Mouse (Mus musculus): Measurements from ENCODE around the gene Asb16. TPM values are rescaled to one million over a fixed set of nuclear protein-coding genes. Genes with fewer than 3 reads are reported as not detected.
A peak's percentile ranks its signal among the peaks of the same experiment; 100 is the strongest.

The Asb16 gene
- polyA plus RNA-seq, 1 experiment from 2014 or later: not detected

DNA sequence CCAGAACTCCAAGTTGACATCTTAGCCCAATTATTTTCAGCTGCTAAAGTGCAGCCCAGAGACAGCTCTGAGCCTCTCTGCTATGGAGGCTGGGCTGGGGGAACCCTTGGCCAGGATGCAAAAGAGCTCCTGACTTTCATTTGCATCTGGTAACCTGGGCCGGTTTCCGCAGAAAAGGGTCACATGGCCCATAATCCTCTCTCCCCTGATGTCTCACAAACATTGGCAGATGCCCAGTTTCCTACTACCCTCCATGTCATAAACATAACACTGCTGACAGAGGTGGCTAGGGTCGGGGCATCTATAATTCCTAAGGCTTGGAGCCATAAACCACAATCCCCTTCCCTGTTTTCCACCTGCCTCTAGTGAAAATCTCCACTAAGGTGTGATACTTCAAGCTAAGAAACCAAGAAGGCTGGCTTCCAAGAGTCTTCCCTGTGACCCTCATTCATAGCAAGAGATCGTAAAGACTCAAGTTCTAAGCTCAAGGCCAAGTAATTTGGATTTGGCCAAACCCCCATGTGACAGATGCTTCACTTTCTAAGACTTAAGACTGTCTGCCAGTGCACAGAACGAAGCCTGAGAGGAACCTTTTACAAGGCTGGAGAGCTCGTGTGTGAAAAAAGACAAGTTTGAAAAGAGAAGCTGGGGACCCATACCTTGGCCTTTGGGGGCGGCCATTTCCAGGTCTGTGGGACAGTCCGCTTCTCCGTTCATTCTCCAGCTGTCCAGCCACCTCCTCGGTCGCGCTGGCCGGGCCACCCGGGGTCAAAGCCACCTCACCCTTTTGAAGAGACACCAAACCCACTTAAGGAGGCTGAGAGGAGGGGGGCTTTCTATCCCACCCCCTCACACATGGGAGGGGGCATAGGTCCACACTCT lies 47.4 kb downstream of the Asb16 start:
- Histone ChIP-seq H3K4me2 (replicated peaks; ENCODE audit: low read depth, low read length) (peak overlapping the region; percentile 94), H3K4me1 (ENCODE audit: control insufficient read depth, insufficient read depth, low read length) (peaks cover 13% of the 10 kb centered on the region; the same call in 1 of the 2 replicates), H3K4me3 (ENCODE audit: low read depth, low read length) (peak overlapping the region; percentile 97), H3K27ac (ENCODE audit: low read length) (peak overlapping the region; percentile 99), H3K36me3 (ENCODE audit: control insufficient read depth, insufficient read depth, low read length) (peaks cover 27% of the 10 kb centered on the region), H3K9ac (replicated peaks; ENCODE audit: low read depth, low read length) (peak overlapping the region; percentile 99), H3K9me3 (ENCODE audit: control insufficient read depth, low read depth, low read length) (no peaks in the 10 kb centered on the region), H3K27me3 (ENCODE audit: control insufficient read depth, insufficient read depth, low read length) (no peaks in the 10 kb centered on the region)
- ATAC-seq (ENCODE audit: insufficient number of reproducible peaks, insufficient read depth, low FRiP score, low read depth): no peak
- 12% methylated on average over 14 of the region's 14 CpGs for WGBS

DNA sequence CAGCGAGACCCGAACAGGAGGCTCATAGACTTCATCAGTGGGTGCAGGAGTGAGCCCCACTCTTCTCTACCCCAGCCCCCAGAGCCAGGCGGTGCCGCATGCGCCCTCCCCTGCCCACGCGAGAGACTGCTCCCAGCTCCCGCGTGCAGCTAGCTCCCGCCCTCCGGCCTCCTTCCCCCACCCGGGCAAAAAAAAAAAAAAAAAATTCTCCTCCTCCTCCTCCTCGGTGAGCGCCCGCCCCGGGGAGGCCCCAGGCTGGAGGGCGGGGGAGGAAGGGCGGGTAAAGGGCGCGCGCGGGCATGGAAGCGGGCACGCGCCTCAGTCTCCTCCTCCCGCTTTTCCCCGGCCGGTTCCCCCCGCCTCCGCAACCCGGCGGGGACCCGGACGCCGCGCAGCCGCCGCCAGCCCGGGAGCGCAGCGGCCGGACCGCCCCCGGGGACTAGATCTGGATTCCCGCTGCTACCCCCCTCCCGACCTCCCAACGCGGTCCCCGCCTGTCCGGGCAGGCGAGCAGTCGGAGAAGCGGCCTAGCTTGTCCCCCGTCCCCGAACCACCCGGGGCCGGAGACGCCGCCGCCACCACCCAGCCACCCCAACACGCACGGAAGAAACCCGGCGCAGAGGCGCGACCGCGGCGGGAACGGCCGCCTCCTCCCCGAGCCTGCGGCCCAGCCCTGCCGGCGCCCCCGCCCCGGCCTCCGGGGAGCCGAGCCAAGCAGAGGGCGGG lies 48.2 kb downstream of the Asb16 start:
- Histone ChIP-seq H3K36me3 (ENCODE audit: control insufficient read depth, insufficient read depth, low read length) (peaks cover 27% of the 10 kb centered on the region), H3K4me2 (replicated peaks; ENCODE audit: low read depth, low read length) (peak overlapping the region; percentile 94), H3K9ac (replicated peaks; ENCODE audit: low read depth, low read length) (peak overlapping the region; percentile 99), H3K27me3 (ENCODE audit: control insufficient read depth, insufficient read depth, low read length) (no peaks in the 10 kb centered on the region), H3K4me3 (ENCODE audit: low read depth, low read length) (peak overlapping the region; percentile 97), H3K9me3 (ENCODE audit: control insufficient read depth, low read depth, low read length) (no peaks in the 10 kb centered on the region), H3K4me1 (ENCODE audit: control insufficient read depth, insufficient read depth, low read length) (peaks cover 16% of the 10 kb centered on the region; the same call in 1 of the 2 replicates), H3K27ac (ENCODE audit: low read length) (peak overlapping the region; percentile 99)
- under 1% methylated on average over 58 of the region's 80 CpGs for WGBS
- peak; percentile 35 for ATAC-seq (ENCODE audit: insufficient number of reproducible peaks, insufficient read depth, low FRiP score, low read depth)

DNA sequence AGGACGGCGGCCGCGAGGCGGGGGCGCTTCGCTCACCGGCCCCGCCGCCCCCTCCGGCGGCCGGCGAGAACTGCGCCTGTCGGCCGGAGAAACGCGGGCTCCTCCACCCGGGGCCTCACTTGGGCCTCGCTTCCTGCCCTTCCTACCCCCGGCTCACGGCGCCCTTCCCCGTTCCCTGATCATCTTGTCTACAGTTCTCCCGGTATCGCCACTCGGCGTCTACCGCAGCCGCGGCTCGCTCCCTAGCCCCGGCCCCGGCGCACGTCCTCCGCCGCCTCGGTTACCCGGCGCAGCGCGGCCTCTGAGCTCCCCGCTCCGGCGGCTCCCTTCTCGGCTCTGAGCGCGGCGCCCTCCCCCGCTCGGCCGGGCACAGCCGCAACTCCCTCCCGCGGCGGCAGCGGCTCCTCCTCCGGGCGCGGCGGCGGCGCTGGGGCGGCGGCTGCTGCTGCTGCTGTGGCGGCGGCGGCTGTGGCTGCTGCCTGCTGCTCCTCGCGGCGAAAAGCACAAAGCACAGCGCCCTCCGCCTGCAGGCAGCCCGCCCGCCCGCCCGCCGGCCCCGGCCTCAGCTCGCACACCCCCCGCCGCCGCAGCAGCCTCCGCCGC lies 48.9 kb downstream of the Asb16 start:
- Histone ChIP-seq H3K27ac (ENCODE audit: low read length) (peak overlapping the region; percentile 99), H3K4me3 (ENCODE audit: low read depth, low read length) (peak overlapping the region; percentile 97), H3K9ac (replicated peaks; ENCODE audit: low read depth, low read length) (peak overlapping the region; percentile 99), H3K9me3 (ENCODE audit: control insufficient read depth, low read depth, low read length) (no peaks in the 10 kb centered on the region), H3K4me1 (ENCODE audit: control insufficient read depth, insufficient read depth, low read length) (peaks cover 16% of the 10 kb centered on the region; the same call in 1 of the 2 replicates), H3K36me3 (ENCODE audit: control insufficient read depth, insufficient read depth, low read length) (peaks cover 27% of the 10 kb centered on the region), H3K27me3 (ENCODE audit: control insufficient read depth, insufficient read depth, low read length) (no peaks in the 10 kb centered on the region), H3K4me2 (replicated peaks; ENCODE audit: low read depth, low read length) (peak overlapping the region; percentile 94)
- ATAC-seq (ENCODE audit: insufficient number of reproducible peaks, insufficient read depth, low FRiP score, low read depth): no peak
- WGBS: under 1% methylated on average over 60 of the region's 87 CpGs

DNA sequence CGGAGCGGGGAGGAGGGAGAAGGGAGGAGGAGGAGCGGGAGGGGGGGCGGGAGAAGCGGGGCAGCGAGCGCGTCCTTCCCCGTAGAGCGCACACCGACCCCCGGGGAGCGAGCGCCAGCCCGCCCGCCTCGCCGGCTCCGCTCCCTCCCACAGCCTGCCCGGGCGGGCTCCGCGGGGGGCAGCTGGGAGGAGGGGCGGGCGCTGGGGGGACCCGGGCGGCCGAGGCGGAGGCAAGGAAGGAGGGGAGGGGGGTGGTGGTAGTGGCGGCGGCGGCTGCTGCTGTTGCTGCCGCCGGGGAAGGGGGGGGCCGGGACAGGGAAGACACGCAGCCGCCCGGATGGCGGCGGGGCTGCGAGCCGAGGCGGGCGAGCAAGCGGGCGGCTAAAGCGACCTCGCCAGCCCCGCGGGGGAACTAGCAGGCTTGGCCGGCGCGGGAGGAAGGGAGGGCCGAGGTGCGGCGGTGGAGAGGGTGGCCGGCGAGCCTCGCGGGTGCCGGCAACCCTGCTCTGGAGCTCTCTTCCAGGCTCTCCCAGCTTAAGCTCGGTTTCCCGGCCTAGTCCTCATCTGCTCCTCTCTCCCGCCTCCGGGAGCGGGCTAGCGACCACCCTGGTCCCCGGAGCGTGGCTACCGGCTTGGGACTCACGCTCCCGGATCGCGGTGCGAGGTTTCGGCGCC lies 49.5 kb downstream of the Asb16 start:
- Histone ChIP-seq H3K36me3 (ENCODE audit: control insufficient read depth, insufficient read depth, low read length) (peaks cover 22% of the 10 kb centered on the region), H3K9me3 (ENCODE audit: control insufficient read depth, low read depth, low read length) (no peaks in the 10 kb centered on the region), H3K4me2 (replicated peaks; ENCODE audit: low read depth, low read length) (peak overlapping the region; percentile 94), H3K27ac (ENCODE audit: low read length) (peak overlapping the region; percentile 99), H3K4me3 (ENCODE audit: low read depth, low read length) (peak overlapping the region; percentile 97), H3K27me3 (ENCODE audit: control insufficient read depth, insufficient read depth, low read length) (no peaks in the 10 kb centered on the region), H3K9ac (replicated peaks; ENCODE audit: low read depth, low read length) (peak overlapping the region; percentile 99), H3K4me1 (ENCODE audit: control insufficient read depth, insufficient read depth, low read length) (peaks cover 16% of the 10 kb centered on the region; the same call in 1 of the 2 replicates)
- WGBS: under 1% methylated on average over 38 of the region's 77 CpGs
- ATAC-seq (ENCODE audit: insufficient number of reproducible peaks, insufficient read depth, low FRiP score, low read depth): peak; percentile 68

DNA sequence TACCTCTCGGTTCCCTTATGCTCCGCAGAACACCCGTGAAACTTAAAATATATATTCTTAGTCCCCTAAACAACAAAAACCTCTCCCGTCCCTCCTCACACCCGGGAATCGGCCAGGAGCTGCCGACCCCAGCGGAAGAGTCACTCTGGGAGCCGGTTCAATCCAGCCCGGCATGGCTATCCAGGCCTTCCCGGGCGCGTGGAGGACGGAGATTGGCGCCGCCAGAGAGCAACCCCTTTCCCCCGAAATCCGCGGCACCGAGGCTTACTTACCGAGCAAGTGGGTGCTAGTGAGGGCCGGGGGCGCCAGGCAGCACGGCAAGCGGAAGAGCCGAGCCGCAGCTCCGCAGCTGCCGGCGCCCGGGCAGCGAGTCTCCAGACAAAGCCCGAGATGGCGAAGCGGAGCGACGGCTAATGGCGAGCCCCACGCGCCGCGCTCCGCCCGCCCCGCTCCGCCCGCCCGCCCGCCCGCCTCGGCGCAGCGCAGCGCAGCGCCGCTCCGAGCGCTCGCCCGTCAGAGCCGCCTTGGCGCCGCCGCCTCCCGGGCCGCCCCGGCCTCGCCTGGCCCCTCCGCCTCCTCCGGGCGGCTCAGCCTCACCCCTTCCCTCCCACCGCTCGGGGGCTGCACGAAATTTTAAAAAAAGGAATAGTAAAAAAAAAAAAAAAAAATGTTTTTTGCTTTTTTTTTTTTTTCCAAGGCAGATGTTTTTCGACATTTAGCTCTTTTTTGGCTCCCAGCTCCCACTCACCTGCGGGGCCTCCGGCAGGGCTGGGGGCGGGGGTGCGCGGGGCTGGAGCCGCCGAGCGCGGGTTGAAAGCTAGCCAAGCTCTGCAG lies 50.2 kb downstream of the Asb16 start:
- Histone ChIP-seq H3K9me3 (ENCODE audit: control insufficient read depth, low read depth, low read length) (no peaks in the 10 kb centered on the region), H3K9ac (replicated peaks; ENCODE audit: low read depth, low read length) (peak overlapping the region; percentile 99), H3K4me3 (ENCODE audit: low read depth, low read length) (peak overlapping the region; percentile 97), H3K4me1 (ENCODE audit: control insufficient read depth, insufficient read depth, low read length) (peaks cover 16% of the 10 kb centered on the region; the same call in 1 of the 2 replicates), H3K4me2 (replicated peaks; ENCODE audit: low read depth, low read length) (peak overlapping the region; percentile 94), H3K36me3 (ENCODE audit: control insufficient read depth, insufficient read depth, low read length) (peaks cover 14% of the 10 kb centered on the region), H3K27ac (ENCODE audit: low read length) (peak overlapping the region; percentile 99), H3K27me3 (ENCODE audit: control insufficient read depth, insufficient read depth, low read length) (no peaks in the 10 kb centered on the region)
- WGBS: under 1% methylated on average over 78 of the region's 84 CpGs
- peak; percentile 3; the same call in 1 of the 2 replicates for ATAC-seq (ENCODE audit: insufficient number of reproducible peaks, insufficient read depth, low FRiP score, low read depth)

DNA sequence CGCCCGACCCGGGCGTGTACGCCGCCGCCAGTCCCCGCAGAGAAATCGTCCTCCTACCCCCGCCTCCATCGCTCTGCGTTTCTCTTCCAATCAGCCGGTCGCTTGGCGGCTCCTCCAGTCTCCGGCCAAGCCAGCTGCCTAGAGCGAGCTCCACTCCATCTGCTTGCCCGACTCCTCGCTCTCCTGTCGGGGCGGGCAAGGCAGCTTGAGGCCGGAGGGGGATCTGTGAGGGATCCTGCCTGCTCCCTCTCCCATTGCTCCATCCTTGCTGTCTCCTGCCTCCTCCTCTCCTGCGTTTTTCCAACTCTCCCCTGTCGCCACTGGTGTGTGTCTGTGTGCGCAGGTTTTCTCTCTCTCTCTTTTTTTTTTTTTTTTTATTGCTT lies 50.9 kb downstream of the Asb16 start, which contains the start of gene Ubtf:
Gene Ubtf (minus strand): TSS at position 333 of the 383 bp plus-strand sequence.
- Histone ChIP-seq H3K4me1 (ENCODE audit: control insufficient read depth, insufficient read depth, low read length) (peaks cover 16% of the 10 kb centered on the region; the same call in 1 of the 2 replicates), H3K4me2 (replicated peaks; ENCODE audit: low read depth, low read length) (peak within 1 kb of the TSS; percentile 94), H3K36me3 (ENCODE audit: control insufficient read depth, insufficient read depth, low read length) (peaks cover 8% of the 10 kb centered on the region), H3K9ac (replicated peaks; ENCODE audit: low read depth, low read length) (peak within 1 kb of the TSS; percentile 99), H3K27ac (ENCODE audit: low read length) (peak within 1 kb of the TSS; percentile 99), H3K27me3 (ENCODE audit: control insufficient read depth, insufficient read depth, low read length) (no peaks in the 10 kb centered on the region), H3K4me3 (ENCODE audit: low read depth, low read length) (peak within 1 kb of the TSS; percentile 97), H3K9me3 (ENCODE audit: control insufficient read depth, low read depth, low read length) (no peaks in the 10 kb centered on the region)
- WGBS: 1% methylated on average over 25 of the region's 25 CpGs
- ATAC-seq (ENCODE audit: insufficient number of reproducible peaks, insufficient read depth, low FRiP score, low read depth): no peak

DNA sequence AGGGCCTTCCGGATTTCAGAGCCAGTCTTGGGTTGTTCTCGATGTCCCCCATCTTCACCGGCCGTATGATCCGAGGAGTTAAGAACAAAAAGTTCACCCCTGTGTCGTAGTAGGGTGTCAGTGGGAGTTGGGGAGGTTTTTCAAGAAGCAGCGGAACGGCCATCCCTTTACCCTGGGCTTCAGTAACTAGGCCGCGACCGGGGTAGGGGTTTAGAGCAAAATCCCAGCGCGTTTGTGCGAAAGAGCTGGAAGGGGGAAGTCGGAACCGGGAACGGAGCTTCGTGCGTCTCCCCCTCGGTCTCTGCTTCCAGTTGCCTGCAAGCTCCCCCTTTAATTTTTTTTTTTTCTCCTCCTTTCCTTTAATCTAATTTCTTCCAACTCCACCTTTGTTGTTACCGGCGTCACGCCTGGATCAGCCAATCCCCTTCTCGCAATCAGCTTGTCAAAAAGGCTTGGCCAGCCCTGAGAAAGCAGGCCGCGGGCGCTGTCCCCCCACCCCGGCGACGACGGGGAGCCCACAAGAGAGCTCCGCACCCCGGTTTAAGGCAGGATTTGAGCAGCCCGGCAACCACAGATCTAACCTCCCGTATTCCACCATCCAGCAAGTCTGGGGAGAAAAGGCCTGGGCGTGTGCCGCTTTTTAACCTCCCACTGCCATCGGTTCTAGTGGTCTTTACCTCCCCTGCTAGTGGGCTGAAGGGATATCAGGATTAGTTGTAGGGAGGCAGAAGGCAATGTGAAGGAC lies 51.6 kb downstream of the Asb16 start:
- H3K27me3 ChIP-seq (ENCODE audit: control insufficient read depth, insufficient read depth, low read length): no peaks in the 10 kb centered on the region
- peaks cover 16% of the 10 kb centered on the region; the same call in 1 of the 2 replicates for H3K4me1 ChIP-seq (ENCODE audit: control insufficient read depth, insufficient read depth, low read length)
- ATAC-seq (ENCODE audit: insufficient number of reproducible peaks, insufficient read depth, low FRiP score, low read depth): 0 out of 2 replicates have a peak, but pooled peaks have one; percentile 24
- peak overlapping the region; percentile 99 for H3K9ac ChIP-seq (replicated peaks; ENCODE audit: low read depth, low read length)
- H3K27ac ChIP-seq (ENCODE audit: low read length): peak overlapping the region; percentile 99
- H3K4me3 ChIP-seq (ENCODE audit: low read depth, low read length): peak overlapping the region; percentile 97
- WGBS: under 1% methylated on average over 38 of the region's 38 CpGs
- H3K36me3 ChIP-seq (ENCODE audit: control insufficient read depth, insufficient read depth, low read length): peaks cover under 1% of the 10 kb centered on the region; the same call in 1 of the 2 replicates
- no peaks in the 10 kb centered on the region for H3K9me3 ChIP-seq (ENCODE audit: control insufficient read depth, low read depth, low read length)
- peak overlapping the region; percentile 94 for H3K4me2 ChIP-seq (replicated peaks; ENCODE audit: low read depth, low read length)
